Mouse (Mus musculus) lung, embryonic 15.5 days (tissue): ENCODE results near the gene Nudt13. TPM values are rescaled to one million over a fixed set of nuclear protein-coding genes. Genes with fewer than 3 reads are reported as not detected.

Experiments used
- ATAC-seq: fragments of 200-750 bp; cut with Nextera tagmentation; 2 replicates; pipeline ENCODE4 v1.8.0; 2017; ENCODE audit warnings: moderate number of reproducible peaks, borderline replicate concordance; ENCODE audit not compliant: low FRiP score, low TSS enrichment; ENCODE audit errors: extremely low read depth
- H3K27ac ChIP-seq: fragments of 300-500 bp; sonication (generic); 2 replicates; pipeline ENCODE4 v1.5.1; 2015; ENCODE audit warnings: moderate library complexity, mild to moderate bottlenecking, inconsistent platforms
- H3K27me3 ChIP-seq: fragments of 300-500 bp; sonication (generic); 2 replicates; pipeline ENCODE4 v1.6.1; 2015; ENCODE audit warnings: inconsistent platforms
- H3K36me3 ChIP-seq: fragments of 300-500 bp; sonication (generic); 2 replicates; pipeline ENCODE4 v1.6.1; 2015; ENCODE audit warnings: inconsistent platforms
- H3K4me1 ChIP-seq: fragments of 300-500 bp; sonication (generic); 2 replicates; pipeline ENCODE4 v1.6.1; 2015; ENCODE audit warnings: inconsistent platforms
- H3K4me2 ChIP-seq: fragments of 300-500 bp; sonication (generic); 2 replicates; pipeline ENCODE4 v1.6.1; 2015; ENCODE audit warnings: inconsistent platforms, mild to moderate bottlenecking, moderate library complexity
- H3K4me3 ChIP-seq: fragments of 300-500 bp; sonication (generic); 2 replicates; pipeline ENCODE4 v1.5.1; 2015; ENCODE audit warnings: mild to moderate bottlenecking, inconsistent platforms
- H3K9ac ChIP-seq: fragments of 300-500 bp; sonication (generic); 2 replicates; pipeline ENCODE4 v1.6.1; 2015; ENCODE audit warnings: inconsistent platforms
- H3K9me3 ChIP-seq: fragments of 300-500 bp; sonication (generic); 2 replicates; pipeline ENCODE4 v1.6.1; 2016; ENCODE audit warnings: inconsistent platforms
- WGBS: fragments of 180-500 bp; shearing (Covaris S2); methylation state at CpG from one replicate; pipeline ENCODE4 v1.1.7; 2015; 5-methylcytosine and 5-hydroxymethylcytosine counted together
- polyA plus RNA-seq: library from polyadenylated mRNA; unstranded; fragments of >200 nt; fragmentation: Nextera tagmentation; extraction: Ambion mirVana; gene quantifications from 2 replicates; pipeline ENCODE4 v1.2.1, GENCODE M21; 2015

Gene Nudt13
- polyA plus RNA-seq: 15.0 and 21.2 TPM in 2 replicates

DNA sequence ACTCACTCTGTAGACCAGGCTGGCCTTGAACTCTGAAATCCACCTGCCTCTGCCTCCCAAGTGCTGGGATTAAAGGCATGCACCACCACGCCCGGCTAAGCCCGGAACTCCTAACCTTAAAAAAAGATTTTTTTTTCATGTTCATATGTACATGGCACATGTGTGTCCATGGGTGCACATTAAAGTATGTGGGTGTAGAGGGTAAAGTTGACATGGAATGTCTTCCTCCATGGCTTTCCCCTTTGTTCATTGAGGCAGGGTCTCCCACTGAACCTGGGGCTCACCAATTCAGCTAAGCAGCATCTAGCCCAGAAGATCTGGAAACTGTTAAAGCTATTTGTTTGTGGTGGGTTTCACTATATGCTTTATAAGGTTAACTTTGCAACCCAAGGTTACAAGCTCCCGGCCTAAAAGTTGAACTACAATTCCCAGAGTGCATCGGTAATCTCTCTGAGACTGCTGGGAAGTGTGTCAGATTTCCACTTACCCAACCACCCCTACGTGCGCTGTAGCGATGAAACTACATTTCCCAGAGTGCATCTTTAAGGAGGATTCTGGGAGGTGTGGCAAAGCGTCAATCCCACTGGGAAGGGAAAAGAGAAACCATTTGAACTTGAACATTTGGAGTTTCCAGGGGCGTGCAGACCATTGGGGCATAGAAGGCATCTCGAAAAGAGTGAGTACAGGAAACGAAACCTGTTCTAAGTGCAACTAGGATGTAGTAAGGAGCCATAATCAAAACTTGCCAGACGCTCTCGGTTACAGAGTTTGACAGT is at the start of gene Nudt13:
Nudt13 (plus strand) TSS at position 581 of the 776 bp plus-strand sequence.
- peak; percentile 97 for ATAC-seq
- no peaks in the 10 kb centered on the region for H3K9me3 ChIP-seq
- no peaks in the 10 kb centered on the region for H3K27me3 ChIP-seq
- no peak within 1 kb of the TSS for H3K27ac ChIP-seq
- peak within 1 kb of the TSS; percentile 65 for H3K4me3 ChIP-seq
- H3K4me1 ChIP-seq: peaks cover 6% of the 10 kb centered on the region
- H3K36me3 ChIP-seq: no peaks in the 10 kb centered on the region
- peak within 1 kb of the TSS; percentile 51 for H3K9ac ChIP-seq
- 22% methylated on average over 14 of the region's 14 CpGs for WGBS
- H3K4me2 ChIP-seq: peak within 1 kb of the TSS; percentile 68

DNA sequence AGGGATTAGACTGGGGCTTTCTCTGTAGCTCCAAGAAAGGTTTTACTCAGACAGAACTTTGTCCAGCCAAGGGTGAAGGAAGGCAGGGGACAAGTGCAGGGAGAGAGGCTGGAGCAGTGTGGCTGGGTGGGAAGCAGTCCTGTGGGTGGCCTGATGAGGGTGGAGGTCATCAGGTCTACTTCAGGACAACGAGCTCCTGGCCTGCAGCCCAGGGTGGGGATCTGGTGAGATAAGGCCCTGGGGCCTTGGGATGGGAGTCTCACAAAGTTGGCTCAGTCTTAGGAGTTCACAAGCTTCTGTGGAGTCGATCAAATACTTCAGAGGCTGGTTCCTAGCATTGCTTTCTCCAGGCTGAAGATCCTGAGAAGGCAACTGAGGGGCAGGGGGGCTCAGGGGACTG is 49.2 kb upstream of the Nudt13 start:
- no peak overlapping the region for H3K27ac ChIP-seq
- H3K9ac ChIP-seq: no peak overlapping the region
- no peaks in the 10 kb centered on the region for H3K27me3 ChIP-seq
- no peaks in the 10 kb centered on the region for H3K36me3 ChIP-seq
- H3K9me3 ChIP-seq: no peaks in the 10 kb centered on the region
- 32% methylated on average over 2 of the region's 2 CpGs for WGBS
- H3K4me3 ChIP-seq: no peak overlapping the region
- H3K4me1 ChIP-seq: no peaks in the 10 kb centered on the region
- H3K4me2 ChIP-seq: no peak overlapping the region
- no peak for ATAC-seq

DNA sequence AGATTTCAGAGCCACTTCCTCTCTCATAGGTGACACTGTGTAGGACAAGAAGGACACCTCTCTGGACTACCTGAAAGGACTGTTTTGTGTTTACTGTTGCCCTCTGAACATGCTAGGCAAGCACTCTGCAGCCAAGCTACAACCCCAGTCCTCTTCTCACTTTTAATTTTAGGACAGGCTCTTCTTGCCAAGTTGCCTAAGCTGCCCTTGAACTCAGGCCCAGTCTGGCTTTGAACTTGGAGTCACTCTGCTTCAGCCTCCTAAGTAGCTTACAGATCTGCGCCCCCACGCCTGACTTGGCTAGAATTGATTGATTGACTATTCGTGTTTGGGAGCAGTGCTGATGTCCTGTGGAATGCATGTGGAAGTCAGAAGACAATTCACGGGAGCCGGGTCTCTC is 48.6 kb upstream of the Nudt13 start:
- H3K9me3 ChIP-seq: no peaks in the 10 kb centered on the region
- H3K36me3 ChIP-seq: no peaks in the 10 kb centered on the region
- no peaks in the 10 kb centered on the region for H3K4me1 ChIP-seq
- no peak for ATAC-seq
- no peak overlapping the region for H3K4me3 ChIP-seq
- H3K4me2 ChIP-seq: no peak overlapping the region
- no peaks in the 10 kb centered on the region for H3K27me3 ChIP-seq
- H3K9ac ChIP-seq: no peak overlapping the region
- no peak overlapping the region for H3K27ac ChIP-seq
- WGBS: 52% methylated on average over 5 of the region's 5 CpGs

- H3K36me3 ChIP-seq: no peaks in the 10 kb centered on the region
- WGBS: 52% methylated on average over 11 of the region's 11 CpGs
- no peak for ATAC-seq
- no peak overlapping the region for H3K4me3 ChIP-seq
- no peaks in the 10 kb centered on the region for H3K4me1 ChIP-seq
- no peaks in the 10 kb centered on the region for H3K27me3 ChIP-seq
- no peaks in the 10 kb centered on the region for H3K9me3 ChIP-seq
- H3K4me2 ChIP-seq: no peak overlapping the region
- H3K9ac ChIP-seq: no peak overlapping the region
- no peak overlapping the region for H3K27ac ChIP-seq
Measured at GRCm38 (mm10) chr14:20246811-20247266, 47.7 kb upstream of the Nudt13 start.

- H3K9me3 ChIP-seq: no peaks in the 10 kb centered on the region
- 93% methylated on average over 3 of the region's 3 CpGs for WGBS
- no peaks in the 10 kb centered on the region for H3K27me3 ChIP-seq
- H3K9ac ChIP-seq: no peak overlapping the region
- no peak overlapping the region for H3K4me2 ChIP-seq
- ATAC-seq: no peak
- H3K27ac ChIP-seq: no peak overlapping the region
- no peak overlapping the region for H3K4me3 ChIP-seq
- H3K36me3 ChIP-seq: no peaks in the 10 kb centered on the region
- H3K4me1 ChIP-seq: no peaks in the 10 kb centered on the region
Measured at GRCm38 (mm10) chr14:20248001-20248400, 46.5 kb upstream of the Nudt13 start.

- H3K9me3 ChIP-seq: no peaks in the 10 kb centered on the region
- no peak overlapping the region for H3K4me3 ChIP-seq
- H3K27me3 ChIP-seq: no peaks in the 10 kb centered on the region
- WGBS: 73% methylated on average over 14 of the region's 14 CpGs
- H3K9ac ChIP-seq: no peak overlapping the region
- H3K4me1 ChIP-seq: no peaks in the 10 kb centered on the region
- no peak for ATAC-seq
- H3K27ac ChIP-seq: no peak overlapping the region
- H3K36me3 ChIP-seq: no peaks in the 10 kb centered on the region
- H3K4me2 ChIP-seq: no peak overlapping the region
Measured at GRCm38 (mm10) chr14:20250237-20251171, 44.0 kb upstream of the Nudt13 start.

DNA sequence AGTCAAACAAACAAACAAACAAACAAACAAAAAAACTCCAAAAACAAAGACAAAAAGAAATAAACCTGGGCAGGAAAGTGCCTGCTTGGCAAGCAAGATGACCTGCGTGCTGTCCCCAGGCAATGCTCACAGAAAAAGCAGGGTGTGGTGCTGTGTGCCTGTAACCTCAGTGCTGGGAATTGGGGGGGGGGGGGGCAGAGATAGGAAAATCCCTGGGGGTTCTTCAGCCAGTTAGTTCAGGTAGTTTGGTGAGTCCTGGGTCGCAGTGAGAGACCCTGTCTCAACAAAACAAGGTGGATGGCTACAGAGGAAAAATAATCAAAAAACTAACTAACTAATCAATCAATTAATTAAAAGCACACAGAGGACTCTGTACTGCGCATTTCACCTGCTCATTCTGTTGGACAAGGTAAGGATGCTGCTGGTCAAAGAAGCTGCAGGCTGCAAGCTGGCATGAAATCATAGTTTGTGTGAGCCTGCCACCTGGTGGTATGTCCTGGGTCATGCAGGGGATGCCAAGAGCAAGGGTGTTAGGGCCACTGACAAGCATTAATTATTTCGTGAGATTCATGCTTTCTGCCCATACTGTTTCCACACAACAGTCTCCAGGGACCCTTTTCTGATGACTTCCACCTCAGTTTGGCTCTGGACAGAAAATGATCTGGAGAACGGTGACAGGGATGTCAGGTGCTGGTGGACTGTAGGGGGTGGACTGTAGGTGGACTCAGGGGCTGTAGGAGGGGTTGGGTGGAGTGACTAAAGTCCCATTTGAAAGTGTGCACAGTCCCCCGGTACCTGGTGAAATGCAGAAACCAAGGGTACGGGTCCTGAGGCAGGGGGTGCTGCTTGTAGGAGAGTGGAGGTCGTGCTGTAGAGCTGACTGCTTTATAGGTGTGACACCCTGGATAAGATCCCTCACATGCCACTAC is 36.0 kb upstream of the Nudt13 start:
- Histone ChIP-seq H3K9ac (no peak overlapping the region), H3K9me3 (no peaks in the 10 kb centered on the region), H3K4me2 (no peak overlapping the region), H3K4me3 (no peak overlapping the region), H3K36me3 (no peaks in the 10 kb centered on the region), H3K4me1 (no peaks in the 10 kb centered on the region), H3K27me3 (no peaks in the 10 kb centered on the region), H3K27ac (no peak overlapping the region)
- no peak for ATAC-seq
- WGBS: 52% methylated on average over 8 of the region's 8 CpGs

DNA sequence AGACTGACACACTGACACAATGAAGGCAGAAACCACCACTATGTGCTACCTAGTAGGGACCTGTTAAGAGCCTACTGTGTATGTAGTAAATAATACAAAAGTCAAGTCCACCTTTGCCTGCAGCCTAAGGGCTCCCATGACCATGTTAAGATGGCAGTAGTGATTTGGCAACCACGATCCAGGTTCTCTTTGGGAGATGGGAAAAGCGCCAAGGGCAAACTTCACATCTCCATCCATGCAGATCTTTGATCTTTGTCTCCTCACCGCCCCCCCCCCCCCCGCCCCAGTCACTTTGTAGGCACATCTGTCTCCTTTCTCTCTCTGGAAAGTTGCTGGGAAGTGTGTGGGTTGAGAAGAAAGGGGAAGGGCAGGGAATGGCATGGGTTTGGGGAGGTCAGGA is 32.2 kb upstream of the Nudt13 start:
- Histone ChIP-seq H3K4me1 (no peaks in the 10 kb centered on the region), H3K4me3 (no peak overlapping the region), H3K4me2 (no peak overlapping the region), H3K27ac (no peak overlapping the region), H3K36me3 (no peaks in the 10 kb centered on the region), H3K27me3 (no peaks in the 10 kb centered on the region), H3K9ac (no peak overlapping the region), H3K9me3 (no peaks in the 10 kb centered on the region)
- ATAC-seq: no peak
- WGBS: 48% methylated on average over 3 of the region's 4 CpGs

DNA sequence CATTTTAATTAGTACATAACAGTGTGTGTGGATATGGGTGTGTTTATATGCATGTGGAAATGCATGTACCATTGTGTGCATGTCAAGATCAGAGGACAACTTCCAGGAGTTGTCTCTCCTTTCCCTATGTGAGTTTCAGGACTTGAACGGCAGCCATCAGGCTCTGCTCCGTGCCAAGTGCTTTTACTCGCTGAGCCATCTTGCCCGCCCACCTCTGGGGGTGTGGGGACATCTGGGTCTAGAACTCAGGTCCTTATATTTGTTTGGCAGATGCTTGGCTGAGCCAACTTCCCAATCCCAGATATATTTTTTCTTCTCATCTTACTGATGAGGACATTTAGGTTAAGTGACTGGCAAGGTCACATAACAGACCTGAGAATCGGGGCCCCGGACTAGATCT is 26.1 kb upstream of the Nudt13 start:
- Histone ChIP-seq H3K9ac (no peak overlapping the region), H3K4me1 (peaks cover 15% of the 10 kb centered on the region; the same call in 1 of the 2 replicates), H3K36me3 (no peaks in the 10 kb centered on the region), H3K9me3 (no peaks in the 10 kb centered on the region), H3K4me2 (no peak overlapping the region), H3K27me3 (no peaks in the 10 kb centered on the region), H3K27ac (no peak overlapping the region), H3K4me3 (no peak overlapping the region)
- no peak for ATAC-seq
- 52% methylated on average over 6 of the region's 6 CpGs for WGBS

- Histone ChIP-seq H3K36me3 (no peaks in the 10 kb centered on the region), H3K27me3 (no peaks in the 10 kb centered on the region), H3K9ac (no peak within 1 kb of the TSS; the same call in 1 of the 2 replicates), H3K27ac (no peak within 1 kb of the TSS; the same call in 1 of the 2 replicates), H3K4me2 (no peak within 1 kb of the TSS), H3K4me3 (no peak within 1 kb of the TSS), H3K4me1 (peaks cover 15% of the 10 kb centered on the region; the same call in 1 of the 2 replicates), H3K9me3 (no peaks in the 10 kb centered on the region)
- ATAC-seq: peak; percentile 58; the same call in 1 of the 2 replicates
- 39% methylated on average over 6 of the region's 6 CpGs for WGBS
Measured at GRCm38 (mm10) chr14:20269082-20269809, 25.3 kb upstream of the Nudt13 start, which contains the start of gene Kcnk16. Kcnk16 (minus strand) TSS chr14:20269199.
